Mouse (Mus musculus) gastrocnemius, postnatal 14 days (tissue): Measurements from ENCODE around the gene Ist1. TPM values are rescaled to one million over a fixed set of nuclear protein-coding genes. Genes with fewer than 3 reads are reported as not detected.
A peak's percentile ranks its signal among the peaks of the same experiment; 100 is the strongest.

Experiments
- DNase-seq: peaks from one replicate; pipeline ENCODE4 v3.0.0; 2021; ENCODE audit warnings: mixed read lengths
- intact Hi-C: fragments of 180-260 bp; cut with DNase I; formaldehyde crosslinking; loops from one replicate; pipeline ENCODE4 v1.15.1; 2025; ENCODE audit warnings: low total_unique reads
- total RNA-seq, 2 experiments: library from RNA; stranded (reverse); gene quantifications; 2 replicates each; pipeline ENCODE4 v1.2.3; 2021

The Ist1 gene
- total RNA-seq, 2 experiments from 2014 or later = 27.0 to 31.3 TPM

- DNase-seq = peak; percentile 46
- intact Hi-C loops = loop anchor here (10.0 kb wide), 1 partner anchor 88 kb away; the partner anchor contains the start of gene Dhodh
Measured at GRCm38 (mm10) chr8:109692443-109693145, 466 bp downstream of the Ist1 start.

GRCm38 (mm10) chr8:109691769-109692168, 1.3 kb downstream of the Ist1 start:
- intact Hi-C loops = loop anchor here (10.0 kb wide), 1 partner anchor 87 kb away; the partner anchor contains the start of gene Dhodh
- no peak for DNase-seq

- no peak for DNase-seq
- intact Hi-C loops = no loop called here
Measured at GRCm38 (mm10) chr8:109687248-109687647, 5.8 kb downstream of the Ist1 start.

GRCm38 (mm10) chr8:109682120-109682519, 10.9 kb downstream of the Ist1 start:
- intact Hi-C loops = no loop called here
- DNase-seq = no peak

- no peak for DNase-seq
- intact Hi-C loops = no loop called here
Measured at GRCm38 (mm10) chr8:109681535-109681934, 11.5 kb downstream of the Ist1 start.

GRCm38 (mm10) chr8:109675896-109676643, 17.0 kb downstream of the Ist1 start:
- DNase-seq = no peak
- intact Hi-C loops = no loop called here

GRCm38 (mm10) chr8:109673596-109673995, 19.5 kb downstream of the Ist1 start:
- DNase-seq = no peak
- intact Hi-C loops = no loop called here

- intact Hi-C loops = no loop called here
- no peak for DNase-seq
Measured at GRCm38 (mm10) chr8:109672656-109673055, 20.4 kb downstream of the Ist1 start.

GRCm38 (mm10) chr8:109666616-109667015, 26.4 kb downstream of the Ist1 start:
- intact Hi-C loops = no loop called here

GRCm38 (mm10) chr8:109662328-109662727, 30.7 kb downstream of the Ist1 start:
- no peak for DNase-seq
- intact Hi-C loops = no loop called here

More at GRCm38 (mm10) chr8:109666616-109667015, 26.4 kb downstream of the Ist1 start:
- no peak for DNase-seq

GRCm38 (mm10) chr8:109656860-109657259, 36.2 kb downstream of the Ist1 start:
- intact Hi-C loops = no loop called here
- no peak for DNase-seq

GRCm38 (mm10) chr8:109650801-109651200, 42.3 kb downstream of the Ist1 start:
- intact Hi-C loops = no loop called here
- DNase-seq = no peak

- intact Hi-C loops = no loop called here
- DNase-seq = no peak
Measured at GRCm38 (mm10) chr8:109648469-109648868, 44.6 kb downstream of the Ist1 start.

GRCm38 (mm10) chr8:109647331-109647730, 45.7 kb downstream of the Ist1 start:
- DNase-seq = no peak
- intact Hi-C loops = no loop called here

- no peak for DNase-seq
- intact Hi-C loops = no loop called here
Measured at GRCm38 (mm10) chr8:109641236-109641635, 51.8 kb downstream of the Ist1 start.

- intact Hi-C loops = no loop called here
- no peak for DNase-seq
Measured at GRCm38 (mm10) chr8:109640410-109640809, 52.6 kb downstream of the Ist1 start.

GRCm38 (mm10) chr8:109638851-109639250, 54.2 kb downstream of the Ist1 start:
- intact Hi-C loops = no loop called here
- DNase-seq = no peak

GRCm38 (mm10) chr8:109635146-109635545, 57.9 kb downstream of the Ist1 start:
- DNase-seq = no peak
- intact Hi-C loops = no loop called here

- intact Hi-C loops = no loop called here
- DNase-seq = no peak
Measured at GRCm38 (mm10) chr8:109632498-109632897, 60.6 kb downstream of the Ist1 start.

GRCm38 (mm10) chr8:109628638-109629037, 64.4 kb downstream of the Ist1 start:
- no peak for DNase-seq
- intact Hi-C loops = no loop called here
